Mouse (Mus musculus) gastrocnemius, adult 8-10 months (tissue): Measurements from ENCODE around the gene Rai14. TPM values are rescaled to one million over a fixed set of nuclear protein-coding genes. Genes with fewer than 3 reads are reported as not detected.
A peak's percentile ranks its signal among the peaks of the same experiment; 100 is the strongest.

Source experiments
- DNase-seq, 2 experiments: peaks; one replicate each; pipeline ENCODE4 v3.0.0; 2022; ENCODE audit warnings: low spot score in 2 of 2
- total RNA-seq, 4 experiments: library from RNA; stranded (reverse); gene quantifications; 2 replicates each; pipeline ENCODE4 v1.2.4; 2022

The Rai14 gene
- 1 to 10 TPM; 3.8 to 6.1 (median 5.1) TPM for total RNA-seq

DNA sequence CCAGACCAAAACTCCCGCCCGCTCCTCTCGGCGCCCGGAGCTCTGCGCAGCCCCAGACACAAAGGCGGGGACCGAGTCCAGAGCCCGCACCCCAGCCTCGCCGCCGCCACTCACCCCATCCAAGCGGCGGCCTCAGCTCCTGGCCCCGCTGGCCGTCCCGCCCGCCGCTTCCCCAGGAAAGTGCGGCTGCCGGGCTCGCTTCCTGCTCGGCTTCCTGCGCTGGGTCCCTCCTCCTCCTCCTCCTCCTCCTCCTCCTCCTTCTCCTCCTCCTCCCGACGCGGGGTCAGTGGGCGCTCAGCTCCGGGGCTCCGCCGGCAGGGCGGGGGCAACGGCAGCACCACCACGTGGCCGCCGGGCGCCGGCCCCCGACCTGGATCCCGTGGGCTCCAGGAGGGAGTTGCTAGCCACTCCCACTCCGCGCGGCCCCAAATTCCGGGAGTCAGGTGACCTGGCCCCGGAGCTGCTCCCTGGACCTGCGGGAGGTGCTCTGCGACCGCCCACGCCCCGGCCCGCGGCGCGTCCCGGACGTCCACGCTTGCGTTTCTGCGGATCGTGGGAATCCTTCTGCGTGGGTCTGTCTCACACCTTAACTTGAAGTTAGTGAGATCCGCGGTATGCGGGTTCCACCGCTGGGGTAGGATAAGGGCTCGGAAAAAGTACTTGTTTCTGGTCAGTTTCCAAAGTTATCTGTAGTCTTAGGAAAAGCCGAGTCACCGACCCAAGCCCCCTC is at the start of gene Rai14:
Gene Rai14 (minus strand): TSS at position 216 of the 730 bp plus-strand sequence.
- peak; percentile 51 to 62 for DNase-seq

DNA sequence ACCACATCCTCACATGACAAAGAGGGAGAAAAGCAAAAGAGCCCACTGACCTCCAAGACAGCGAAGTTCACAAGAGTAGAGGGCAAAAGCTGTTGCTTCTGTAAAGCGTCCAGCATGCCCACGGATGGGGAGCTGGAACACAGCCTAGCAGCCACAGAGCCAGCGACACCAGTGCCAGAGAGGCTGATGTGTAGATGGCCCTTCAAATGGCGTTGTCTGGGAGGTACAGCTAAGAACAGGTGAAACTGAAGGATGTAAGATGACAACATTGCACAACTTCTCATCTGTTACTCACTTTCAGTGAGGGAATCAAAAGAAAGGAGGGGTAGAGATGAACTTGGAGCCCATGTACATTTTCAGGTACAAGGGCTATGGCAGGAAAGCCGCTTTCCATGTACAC is 47.0 kb upstream of the Rai14 start:
- DNase-seq, result no peak

DNA sequence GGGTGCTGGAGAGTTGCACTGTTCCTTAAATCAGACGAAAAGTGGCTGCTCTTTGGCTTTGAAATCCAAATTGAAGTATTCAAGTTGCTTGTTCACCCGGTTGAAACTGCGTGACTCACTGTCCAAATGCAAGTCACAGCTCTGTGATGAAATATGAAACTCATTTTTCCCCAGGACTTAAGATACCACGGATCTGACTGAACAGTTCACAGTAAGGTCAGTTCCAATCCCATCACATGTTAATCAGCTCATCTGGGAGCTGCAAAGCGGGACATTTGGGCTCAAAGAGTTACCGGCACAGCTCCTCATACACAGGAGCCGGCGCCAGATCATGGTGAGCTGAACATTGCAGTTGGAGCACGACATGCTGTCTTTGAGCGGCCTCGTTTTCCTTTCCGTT is 45.6 kb upstream of the Rai14 start:
- DNase-seq, result no peak

DNA sequence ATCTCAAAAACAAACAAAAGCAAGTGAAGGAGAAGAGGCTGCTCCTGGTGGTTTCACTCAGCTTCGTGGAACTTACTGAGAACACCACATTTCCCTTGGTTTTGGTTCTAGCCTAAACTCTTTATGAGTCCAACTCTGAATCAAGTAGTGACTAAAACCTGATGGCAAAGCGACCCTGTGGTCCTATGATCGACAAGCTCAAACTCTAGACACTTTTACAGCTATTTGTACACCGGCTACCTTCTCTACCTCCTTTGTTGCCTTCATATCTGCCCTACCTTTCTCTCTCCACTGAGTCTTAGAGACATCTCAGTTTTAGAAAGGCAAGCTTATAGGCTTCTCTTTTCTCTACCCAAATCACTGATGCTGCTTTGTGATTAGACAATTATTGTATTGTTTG is 45.0 kb upstream of the Rai14 start:
- DNase-seq, result no peak

DNA sequence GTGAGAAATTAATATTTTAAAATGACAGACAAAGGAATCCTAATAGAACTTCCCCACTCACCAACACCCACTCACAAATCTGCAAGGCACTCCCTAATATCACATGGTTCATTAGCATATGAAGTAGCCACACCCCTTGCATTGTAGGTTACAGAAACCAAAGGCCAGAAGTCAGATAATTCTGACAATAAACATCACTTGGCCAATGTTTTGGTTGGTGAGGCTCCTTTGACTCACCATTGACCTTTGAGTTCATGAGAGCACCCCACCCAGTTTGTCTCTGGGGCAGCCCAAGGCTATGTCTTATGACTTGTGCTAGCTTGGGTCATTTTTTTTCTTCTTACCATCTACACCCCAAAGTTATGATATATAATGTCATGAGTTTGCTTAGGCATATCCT is 44.4 kb upstream of the Rai14 start:
- no peak for DNase-seq

DNA sequence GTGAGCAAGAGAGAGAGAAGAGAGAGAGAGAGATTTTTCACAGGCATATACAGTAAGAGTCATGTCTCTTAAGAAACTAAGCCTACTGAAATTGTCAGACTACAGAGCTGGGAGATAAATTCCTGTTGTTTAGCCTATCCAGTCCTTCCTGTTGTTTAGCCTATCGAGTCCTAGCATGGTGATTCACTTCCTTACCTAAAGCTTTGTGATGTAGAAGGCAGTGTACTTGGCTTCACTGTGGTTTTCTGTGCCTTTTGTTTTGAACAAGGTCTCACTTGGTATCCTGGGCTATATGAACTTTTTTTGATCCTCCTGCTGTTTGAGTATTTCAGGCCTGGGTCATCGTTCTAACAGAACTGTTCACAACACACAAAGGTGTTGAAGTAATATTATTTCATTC is 36.7 kb upstream of the Rai14 start:
- no peak for DNase-seq

DNA sequence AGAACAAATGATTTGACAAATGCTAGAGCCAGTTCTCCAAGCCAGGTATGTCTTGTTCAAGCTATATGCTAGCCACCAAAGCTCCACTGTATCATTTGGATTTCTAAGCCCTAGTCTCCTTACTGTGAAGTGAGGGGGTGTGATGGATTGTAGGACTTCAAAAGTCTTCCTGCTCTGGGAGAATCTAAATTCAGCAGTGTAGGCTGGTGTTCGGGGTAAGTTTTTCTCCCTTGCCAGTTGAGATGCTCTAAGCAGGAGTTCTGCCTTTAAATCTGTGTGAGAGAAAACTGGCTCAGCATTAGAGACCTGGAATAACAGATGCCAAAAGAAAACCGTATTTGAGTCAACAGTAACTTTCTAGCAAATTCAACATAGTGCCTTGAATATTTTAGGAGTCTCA is 35.9 kb upstream of the Rai14 start:
- no peak for DNase-seq

DNA sequence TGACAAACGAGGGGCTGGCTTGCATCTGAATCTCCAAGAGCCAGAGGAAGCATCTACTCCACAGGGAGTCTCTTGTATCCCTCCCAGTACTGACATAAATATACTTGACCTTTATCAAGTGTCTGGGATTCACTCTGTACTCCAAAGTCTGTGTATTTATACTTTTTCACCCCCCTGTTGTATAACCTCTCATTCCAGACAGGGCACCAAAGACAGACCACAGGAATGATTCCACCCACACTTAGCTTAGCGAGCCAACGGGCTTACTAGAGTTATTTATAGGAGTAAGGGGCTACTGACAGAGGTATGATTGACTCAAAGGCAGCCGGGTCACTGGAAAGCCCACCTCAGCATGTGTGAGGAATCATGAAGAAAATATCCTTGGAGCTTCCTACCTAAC is 35.3 kb upstream of the Rai14 start:
- DNase-seq, result no peak

DNA sequence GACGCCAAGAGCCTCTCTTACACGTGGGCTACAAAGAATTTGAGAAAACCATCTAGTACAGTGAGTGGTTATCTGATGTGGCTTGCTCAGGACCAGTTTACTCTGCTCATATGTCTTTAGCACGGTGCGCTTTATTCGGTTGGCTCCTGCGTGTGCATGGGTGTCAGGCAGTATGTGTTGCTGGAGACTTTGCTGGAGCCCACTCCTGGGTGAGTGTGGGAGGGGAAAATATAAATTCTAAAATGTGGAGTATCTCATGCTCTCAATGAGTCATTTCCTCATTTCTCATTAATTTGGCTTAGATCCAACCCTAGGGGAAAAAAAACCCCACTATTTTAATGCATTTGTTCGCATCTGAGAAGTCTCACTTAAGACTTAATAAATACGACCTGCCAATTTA is 33.2 kb upstream of the Rai14 start:
- DNase-seq, result no peak

DNA sequence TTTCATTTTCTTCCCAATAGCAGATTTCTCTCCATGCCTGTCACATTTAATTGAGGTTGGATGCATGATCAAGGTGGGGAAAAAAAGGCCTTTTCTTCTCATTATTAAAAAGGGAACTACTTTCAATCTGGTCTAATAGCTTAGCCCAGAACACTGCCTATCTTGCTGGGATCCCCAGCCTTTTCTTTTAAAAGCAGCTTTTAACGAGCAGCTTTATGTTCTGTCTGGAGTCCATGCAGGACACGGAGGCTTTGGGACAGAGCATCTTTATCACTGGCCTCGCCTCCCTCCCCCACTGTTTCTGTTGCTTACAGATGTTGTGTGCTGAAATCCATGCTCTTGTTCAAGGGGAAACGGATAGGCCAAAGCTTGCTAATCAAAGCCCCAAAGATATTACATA is 32.8 kb upstream of the Rai14 start:
- DNase-seq, result no peak

DNA sequence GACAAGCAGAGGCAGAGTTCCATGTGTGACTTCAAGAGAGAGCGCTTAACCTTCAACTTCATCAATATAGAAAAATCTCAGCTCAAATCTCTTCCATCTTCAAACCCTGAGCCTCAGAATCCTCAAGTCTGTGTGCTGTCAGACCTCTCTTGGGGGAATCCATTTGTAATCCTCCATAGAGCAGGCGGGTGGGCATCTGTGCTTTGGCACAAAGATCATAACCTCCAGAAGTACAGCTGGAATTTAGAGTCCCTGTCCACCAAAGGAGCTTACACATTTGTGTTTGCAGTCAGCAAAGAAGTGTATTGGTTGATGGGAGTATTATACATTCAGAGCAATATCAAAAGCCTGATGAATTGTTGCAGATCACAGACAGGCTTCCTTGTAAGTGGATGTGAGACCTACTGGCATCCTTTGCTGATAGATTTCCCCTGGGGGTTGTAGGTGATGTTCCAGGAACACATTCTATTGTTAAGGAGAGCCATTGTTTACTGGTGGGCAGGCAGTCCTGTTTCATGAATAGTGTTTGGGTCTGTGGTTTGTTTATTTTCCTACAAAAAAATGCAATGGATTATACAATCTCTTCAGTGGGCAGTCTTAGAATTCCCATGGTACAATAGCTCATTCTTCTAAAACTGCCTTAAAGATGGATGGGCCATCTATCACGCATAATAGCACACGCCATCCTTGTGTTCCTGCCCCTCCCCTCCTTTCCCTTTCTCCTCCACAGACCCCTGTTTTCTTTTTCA is 32.1 kb upstream of the Rai14 start:
- no peak for DNase-seq

DNA sequence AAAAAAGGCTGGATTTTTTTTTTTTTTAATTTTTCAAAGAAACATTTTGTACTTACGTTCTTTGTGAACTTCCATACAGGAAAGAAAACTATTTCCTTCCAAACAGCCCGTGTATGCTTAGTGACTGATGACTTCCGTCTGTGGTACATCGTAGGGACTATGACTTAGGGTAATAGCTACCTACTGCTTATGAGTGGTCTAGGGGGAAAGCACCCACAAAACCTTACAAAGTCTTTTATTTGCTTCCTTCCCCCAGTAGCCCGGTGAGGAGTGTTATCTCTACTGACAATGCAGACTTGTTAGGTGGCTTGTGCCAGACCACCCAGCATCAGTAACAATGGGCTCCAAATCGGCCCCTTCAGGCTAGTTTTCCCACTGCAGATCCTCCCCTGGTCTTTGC is 28.0 kb upstream of the Rai14 start:
- no peak for DNase-seq

DNA sequence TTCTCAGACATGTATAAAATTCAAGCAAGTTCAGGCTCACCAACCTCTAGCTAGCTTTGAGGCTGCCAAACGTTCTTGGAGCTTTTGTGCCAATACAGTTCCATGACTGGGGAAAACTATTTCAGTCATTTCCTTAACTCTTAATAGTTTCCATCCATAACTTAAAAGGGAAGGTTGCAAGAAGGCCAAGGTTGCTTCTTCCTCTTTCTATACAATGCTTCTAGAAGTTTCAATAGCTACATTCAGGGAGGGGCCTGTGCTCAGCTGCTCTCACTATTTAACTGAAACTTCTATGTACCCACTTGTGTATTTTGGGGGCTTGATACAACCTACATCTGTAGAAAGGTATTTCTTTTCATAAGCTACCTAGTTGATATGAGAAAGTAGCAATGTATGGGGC is 24.9 kb upstream of the Rai14 start:
- no peak for DNase-seq

DNA sequence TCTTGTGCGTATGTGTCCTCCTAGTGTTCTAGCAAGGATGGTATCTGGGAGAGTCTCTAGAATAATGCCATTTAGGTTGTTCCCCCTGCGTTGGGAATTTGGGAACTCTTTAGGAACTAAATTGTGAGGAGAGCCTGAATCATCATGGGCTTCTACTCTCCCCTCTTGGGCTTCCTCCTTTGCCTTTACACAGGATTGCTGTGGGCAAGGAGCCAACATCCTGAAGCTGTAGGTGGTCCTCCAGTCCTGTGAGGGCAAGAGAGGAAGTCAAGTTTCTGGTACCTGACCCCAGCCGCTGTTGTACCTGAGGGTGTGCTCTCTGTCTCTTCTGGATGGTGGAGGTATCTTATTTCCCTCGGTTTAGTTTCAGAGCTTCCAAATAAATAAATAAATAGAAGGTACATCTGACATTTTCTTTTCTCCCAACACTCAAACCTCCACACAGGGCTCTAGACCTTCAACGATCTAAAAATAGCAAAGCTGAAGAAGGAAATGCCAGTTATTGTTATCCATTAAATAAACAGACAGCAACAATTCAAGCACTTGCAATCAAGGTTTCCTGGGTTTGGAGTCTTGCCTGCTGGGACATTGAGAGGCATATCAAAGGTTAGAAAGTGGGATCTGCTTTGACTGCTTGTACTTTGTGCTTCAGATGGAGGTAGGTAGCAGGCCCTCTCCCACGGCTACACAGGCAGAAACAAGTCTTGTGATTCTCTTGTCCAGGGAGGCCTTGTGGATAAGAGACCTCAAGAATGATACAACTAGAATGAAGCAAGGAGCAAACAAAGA is 24.1 kb upstream of the Rai14 start:
- DNase-seq, result no peak

DNA sequence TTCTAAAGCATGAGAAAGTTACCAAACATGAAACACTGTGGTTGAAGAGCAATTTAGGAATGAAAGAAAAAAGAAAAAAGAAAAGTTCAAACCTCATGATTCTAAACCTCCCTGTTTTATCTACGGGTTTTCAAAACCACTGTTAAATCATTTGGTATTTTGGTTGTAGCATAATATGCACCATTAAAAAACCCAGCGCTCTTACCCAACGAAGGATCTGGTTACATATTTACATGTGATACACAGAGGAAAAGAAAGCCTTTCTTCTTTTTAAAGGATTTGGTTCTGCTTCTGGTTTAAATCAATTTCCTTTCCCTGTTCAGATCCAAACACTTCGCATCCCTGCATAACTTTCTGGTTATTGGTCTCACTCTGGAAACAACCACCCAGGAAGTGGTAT is 21.5 kb upstream of the Rai14 start:
- no peak for DNase-seq

DNA sequence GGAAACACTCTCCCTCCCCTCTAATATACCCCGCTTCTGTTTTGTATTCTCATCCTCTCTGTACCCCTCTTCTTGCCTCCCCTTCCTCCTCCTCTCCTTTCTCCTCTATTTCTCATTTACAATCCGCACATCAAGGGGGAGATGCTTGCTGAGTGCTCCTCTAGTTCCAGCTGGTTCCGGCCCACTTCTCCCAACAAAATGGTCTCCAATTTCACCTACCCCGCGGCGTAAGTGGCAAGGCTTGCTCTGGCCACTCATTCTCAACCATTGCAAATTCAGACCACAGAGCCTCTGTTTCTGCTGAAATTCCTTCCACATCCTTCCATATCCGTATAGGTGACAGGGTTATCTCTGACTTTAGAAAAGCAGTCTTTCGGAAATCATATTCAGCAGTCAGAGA is 20.8 kb upstream of the Rai14 start:
- no peak for DNase-seq

DNA sequence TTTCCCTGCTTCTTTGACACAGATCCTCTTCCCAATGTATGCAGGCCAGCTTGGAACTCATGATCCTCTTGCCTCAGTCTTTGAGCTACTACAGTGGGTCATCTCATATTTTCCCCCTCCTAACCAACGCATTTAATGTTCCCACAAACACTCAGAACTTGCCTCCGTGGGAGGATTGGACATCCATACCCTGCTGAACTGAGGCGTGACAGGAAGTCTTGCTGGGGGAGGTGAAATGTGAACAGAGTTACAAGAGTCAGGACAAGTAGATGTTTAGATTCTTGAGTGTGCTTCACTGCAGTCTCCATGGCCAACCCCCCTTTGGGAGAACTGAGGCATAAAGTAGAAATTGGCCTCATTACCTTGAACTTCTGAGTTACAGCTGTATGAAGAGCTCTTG is 17.0 kb upstream of the Rai14 start:
- no peak for DNase-seq

DNA sequence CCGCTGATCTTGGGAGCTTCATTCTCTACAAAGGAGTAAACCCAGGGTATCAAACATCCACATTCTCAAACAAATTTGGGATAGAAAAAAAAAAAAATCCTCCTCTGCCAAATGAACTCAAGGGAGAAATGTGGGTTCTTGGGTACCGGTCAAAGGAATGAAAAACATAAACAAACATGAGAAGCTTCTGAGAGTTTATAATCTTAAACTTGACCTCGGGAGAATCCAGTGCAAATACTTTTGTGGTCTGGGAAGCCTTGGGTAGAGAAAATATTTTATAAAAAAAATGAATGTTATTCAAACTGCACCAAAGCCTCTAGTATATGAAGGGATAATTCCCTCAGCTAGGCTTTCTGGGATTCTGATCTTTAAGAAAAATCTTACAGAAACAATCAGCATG is 11.8 kb upstream of the Rai14 start:
- no peak for DNase-seq

DNA sequence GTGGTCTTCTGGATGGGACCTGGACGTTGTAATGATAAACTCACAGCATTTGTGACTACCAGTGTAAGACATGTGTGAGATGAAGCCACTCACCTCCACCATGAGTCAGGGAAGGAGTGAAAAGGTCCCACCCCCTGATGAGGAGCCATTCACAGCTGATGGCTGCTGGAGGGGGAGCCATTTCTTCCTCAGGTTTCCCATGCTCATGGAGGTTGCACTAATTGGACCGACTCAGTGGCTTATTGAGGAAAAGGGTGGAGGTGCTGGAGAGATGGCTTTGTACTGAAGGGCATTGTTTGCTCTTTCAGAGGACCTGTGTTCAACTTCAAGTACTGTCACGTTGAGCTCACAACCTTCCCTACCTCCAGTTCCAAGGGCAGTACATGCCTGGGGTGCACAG is 10.4 kb upstream of the Rai14 start:
- DNase-seq, result no peak

DNA sequence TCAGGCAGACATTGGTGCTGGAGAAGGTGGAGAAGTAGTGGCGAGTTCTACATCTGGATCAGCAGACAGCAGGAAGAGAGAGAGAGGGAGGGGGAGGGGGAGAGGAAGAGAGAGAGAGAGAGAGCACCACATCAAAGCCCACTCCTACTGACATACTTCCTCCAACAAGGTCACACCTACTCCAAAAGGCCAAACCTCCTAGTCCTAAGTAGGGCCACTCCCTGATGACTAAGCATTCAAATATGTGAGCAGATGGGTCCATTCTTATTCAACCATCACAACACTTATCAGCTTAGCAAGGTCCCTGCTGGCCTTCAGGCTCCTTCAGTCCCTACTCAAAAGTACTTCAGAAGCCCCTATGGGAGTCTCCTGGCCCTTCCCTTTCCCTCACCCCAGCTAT is 9.1 kb upstream of the Rai14 start:
- DNase-seq, result no peak

DNA sequence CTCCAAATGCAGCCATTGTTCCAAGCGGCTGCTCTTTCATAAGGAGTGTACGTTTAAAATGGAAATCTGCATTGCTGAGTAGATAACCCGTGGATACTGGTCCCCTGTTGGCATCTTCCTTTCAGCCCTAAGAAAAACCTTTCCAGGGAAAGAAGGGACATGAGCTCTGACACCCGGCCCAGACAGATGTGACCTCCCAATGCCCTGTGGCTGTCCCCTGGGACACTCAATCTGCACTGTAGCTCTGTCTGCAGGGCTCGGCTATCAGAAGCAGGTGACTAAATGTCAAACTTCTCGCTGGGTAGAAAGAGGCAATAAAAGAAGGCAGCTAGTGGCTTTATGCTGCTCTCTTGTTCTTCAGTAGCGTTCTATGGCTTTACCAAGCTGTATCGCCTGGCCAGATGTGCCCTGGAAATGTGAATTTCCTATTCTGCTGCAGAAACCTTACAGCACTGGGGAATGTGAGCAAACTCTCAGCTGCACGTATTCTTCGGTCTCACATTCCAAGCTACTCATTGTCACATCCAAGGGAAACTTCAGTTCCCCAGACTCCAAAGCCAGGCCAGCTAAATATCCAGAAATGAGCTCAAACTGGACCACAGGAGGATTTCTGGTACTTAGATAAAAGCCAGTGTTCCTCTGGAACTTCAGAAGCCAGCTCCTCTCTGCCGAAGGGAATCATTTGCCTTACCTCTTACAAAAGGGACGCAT is 8.4 kb upstream of the Rai14 start:
- no peak for DNase-seq

DNA sequence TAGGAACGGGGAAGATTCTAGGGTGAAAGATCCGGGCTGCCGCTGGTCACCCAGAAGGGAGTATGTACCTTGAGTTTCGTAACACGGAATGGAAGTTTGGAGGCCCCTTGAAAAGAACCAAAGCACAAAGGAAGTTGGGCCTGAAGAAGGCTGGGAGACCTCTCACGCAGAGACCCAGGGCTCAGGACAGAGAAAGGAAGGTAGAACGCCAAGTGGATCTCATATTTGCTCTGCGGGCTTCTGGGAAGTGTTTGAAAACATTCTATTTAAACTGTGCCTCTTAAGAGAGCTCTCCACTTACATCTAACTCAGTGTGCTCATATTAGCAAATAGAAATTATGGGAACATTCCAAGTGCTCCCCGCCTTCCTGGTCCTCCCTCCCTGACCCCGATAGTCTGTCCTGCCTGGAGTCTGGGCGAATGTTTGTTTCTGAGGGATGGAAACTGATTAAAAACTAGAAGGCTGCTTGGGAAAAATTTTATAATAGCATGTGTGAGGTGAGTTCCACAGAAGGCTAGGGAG is 6.9 kb upstream of the Rai14 start:
- DNase-seq, result no peak
